Mouse (Mus musculus): Measurements from ENCODE around the gene Cdc42ep4.

The Cdc42ep4 gene

GRCm38 (mm10) chr11:113776851-113777511 is 25.3 kb upstream of the Cdc42ep4 start:
- DNase-seq, result no peak

DNA sequence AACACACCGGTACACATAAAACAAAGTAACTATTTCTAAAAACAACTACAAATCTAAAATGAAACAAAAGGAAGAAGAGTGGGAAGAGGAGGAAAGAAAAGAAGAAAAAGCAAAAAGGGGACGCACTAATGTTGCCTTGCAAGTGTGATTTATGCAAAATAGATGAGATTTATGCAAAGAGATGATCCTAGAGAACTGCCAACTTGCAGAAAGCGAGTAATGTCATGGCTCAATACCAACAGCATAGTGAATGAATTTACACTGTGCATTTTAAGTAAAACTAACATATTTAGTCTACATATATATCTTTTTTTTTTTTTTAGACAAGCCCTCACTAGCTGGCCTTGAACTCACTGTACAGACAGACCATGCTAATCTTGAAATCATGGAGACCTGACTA is 23.1 kb upstream of the Cdc42ep4 start:
- DNase-seq, result no peak

DNA sequence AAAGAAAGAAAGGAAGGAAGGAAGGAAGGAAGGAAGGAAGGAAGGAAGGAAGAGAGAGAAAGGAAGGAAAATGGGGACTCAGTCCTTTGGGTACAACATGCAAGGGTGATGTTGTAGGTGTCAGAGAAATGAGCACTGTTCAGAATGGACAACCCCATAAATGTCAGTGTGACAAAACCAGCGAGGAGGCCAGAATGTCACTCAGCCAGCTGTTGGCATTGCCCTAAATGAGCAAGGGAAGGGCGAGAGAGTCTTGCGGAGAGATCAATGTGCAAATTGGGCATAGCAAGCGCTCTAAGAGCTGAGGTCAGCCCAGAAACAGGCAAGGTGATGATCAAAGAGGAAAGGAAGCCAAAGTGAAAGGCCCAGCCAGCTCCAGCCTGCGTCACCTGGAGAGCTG is 21.5 kb upstream of the Cdc42ep4 start:
- no peak for DNase-seq

DNA sequence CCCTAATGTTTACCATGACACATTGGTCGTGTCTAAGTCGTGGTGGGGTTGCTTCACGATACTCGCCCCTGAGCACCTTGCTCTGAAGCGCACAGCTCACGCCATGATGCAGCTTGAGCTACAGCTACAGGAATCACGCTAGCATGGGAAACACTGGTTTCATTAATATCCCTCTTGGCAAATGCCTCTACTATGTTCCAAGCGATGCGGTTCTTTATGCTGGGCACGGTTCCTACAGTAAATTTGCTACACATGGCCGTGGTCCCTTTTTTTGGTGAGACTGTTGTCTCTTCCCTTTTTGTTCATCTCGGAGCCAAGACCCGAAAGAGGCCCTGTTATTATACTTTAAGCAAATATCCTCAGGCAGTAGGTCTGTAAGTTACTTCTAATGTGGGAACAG is 19.5 kb upstream of the Cdc42ep4 start:
- no peak for DNase-seq

DNA sequence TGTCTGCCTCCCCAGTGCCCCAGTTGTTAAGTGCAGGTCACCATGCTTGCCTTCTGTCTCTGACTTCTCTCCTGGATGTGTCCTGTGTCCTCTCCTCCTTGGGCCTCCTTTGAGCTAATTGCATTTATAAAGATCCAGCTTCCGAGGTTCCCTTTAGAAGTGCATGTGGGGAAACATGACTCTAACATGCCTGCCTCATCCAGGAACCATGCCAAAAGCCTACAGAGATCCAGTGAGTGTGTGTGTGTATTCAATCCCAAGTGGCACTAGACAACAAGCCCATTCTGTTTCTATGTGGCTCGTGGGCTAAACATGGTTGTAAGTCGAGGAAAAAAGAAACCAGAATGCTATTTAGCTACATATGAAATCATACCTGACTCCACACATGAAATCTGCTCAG is 16.7 kb upstream of the Cdc42ep4 start:
- DNase-seq, result no peak

DNA sequence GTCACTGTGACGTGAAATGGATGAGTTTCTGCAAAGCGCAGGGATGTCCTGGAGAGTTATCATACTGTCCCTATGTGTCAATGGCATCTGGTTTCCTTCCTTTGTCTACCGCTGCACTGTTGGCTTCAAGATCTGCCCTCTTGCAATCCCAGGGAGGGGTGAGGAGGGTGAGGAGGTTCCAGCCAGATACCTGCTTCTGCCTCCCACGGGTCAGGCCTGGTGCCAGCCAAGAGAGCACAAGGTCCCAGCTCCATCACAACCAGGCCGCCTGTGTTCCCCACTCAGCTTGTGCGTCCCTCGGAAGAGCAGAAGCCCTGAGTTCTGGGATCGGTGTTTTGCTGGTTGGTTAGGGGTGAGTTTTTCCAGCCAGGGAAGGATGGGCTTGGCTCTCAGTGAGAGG is 15.6 kb upstream of the Cdc42ep4 start:
- no peak for DNase-seq

DNA sequence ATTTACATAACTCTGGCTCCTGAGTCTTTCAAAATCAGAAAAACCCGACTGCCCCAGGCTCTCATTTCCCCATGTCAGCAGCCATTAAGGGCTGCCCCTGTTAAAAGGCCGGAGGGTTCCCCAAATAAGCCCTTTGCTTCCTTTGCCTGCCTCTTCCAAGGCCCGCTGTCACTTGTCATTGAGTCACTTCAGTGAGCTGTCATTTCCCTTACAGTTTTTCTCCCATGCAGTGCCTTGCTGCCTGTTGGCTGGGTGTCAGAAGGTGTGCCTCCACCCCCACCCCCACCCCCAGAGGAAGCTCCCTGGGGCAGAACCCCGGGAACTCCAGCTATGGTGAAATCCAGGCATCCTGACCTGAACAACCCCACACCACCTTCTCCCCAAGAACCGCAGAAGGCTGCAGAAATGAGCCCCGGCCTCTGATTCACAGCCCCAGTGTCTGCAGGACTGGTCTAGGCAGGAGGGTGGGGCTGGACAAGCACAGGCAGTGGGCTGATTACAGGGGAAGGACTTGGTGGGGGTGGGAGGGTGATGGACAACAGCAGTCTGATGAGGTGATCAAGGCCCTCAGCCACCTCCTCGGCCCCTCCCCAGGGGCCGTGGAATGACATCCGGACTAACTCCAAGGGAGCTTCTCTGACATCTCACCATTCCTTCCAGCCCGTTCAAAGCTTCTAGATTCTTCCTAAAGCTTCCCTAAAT is 14.8 kb upstream of the Cdc42ep4 start:
- peak in 1 of 2 experiments; percentile 38 for DNase-seq

DNA sequence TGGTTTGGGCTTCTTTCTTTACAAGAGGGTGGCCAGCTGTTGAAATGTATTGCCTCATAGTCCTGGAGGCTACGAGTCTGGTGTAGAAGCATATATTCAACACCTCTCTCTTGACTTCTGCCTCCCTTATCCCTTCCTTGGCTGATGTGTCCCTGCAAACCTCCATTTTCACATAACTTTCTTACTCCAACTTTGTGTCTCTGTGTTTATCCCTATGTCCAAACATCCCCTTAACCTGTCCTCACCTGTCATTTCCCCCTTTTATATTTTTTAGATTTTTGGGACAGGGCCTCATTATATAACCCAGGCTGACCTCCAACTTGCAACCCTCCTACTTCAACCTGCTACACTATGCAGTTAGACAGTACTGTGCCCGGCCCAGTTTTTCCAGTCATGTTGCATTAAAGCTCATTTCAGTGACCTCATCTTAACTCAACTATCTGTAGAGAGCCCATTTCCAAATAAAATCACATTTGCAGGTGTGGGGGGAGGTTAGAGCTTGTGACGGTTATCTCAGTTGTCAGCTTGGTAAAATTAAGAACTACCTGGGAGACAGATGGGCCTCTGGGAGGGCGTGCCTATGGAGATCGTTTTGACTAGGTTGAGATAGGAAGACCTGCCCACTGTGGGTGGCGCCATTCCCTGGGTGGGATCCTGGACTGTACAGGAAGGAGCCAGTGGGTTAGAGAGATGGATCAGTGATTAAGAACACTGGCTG is 12.6 kb upstream of the Cdc42ep4 start:
- no peak for DNase-seq

- DNase-seq, result no peak
Measured at GRCm38 (mm10) chr11:113763449-113763848, 11.8 kb upstream of the Cdc42ep4 start.

GRCm38 (mm10) chr11:113762136-113762797 is 10.6 kb upstream of the Cdc42ep4 start:
- no peak for DNase-seq

GRCm38 (mm10) chr11:113761646-113762045 is 10.0 kb upstream of the Cdc42ep4 start:
- no peak for DNase-seq

DNA sequence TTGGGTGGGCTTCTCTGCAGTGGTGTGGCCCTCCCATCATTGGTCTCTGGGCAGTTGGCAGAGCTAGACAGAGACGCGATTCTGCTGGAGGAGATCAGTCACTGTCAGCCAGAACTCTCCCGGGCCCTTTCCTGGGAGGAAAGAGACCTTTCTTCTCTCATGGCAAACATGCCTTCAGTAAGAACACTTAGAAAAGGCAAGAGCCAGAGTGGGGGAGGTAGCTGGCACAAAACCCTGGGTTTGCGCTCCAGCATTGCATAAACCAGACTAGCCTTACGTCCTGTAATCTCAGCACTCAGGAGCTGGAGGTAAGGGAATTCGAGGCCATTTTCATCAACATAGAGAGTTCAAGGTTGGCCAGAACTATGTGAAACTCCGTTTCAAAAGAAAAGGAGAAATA is 8.8 kb upstream of the Cdc42ep4 start:
- peak; percentile 79 to 80 for DNase-seq

GRCm38 (mm10) chr11:113758851-113759250 is 7.2 kb upstream of the Cdc42ep4 start:
- no peak for DNase-seq

- DNase-seq, result peak; percentile 65 to 81
Measured at GRCm38 (mm10) chr11:113756578-113756977, 4.9 kb upstream of the Cdc42ep4 start.

DNA sequence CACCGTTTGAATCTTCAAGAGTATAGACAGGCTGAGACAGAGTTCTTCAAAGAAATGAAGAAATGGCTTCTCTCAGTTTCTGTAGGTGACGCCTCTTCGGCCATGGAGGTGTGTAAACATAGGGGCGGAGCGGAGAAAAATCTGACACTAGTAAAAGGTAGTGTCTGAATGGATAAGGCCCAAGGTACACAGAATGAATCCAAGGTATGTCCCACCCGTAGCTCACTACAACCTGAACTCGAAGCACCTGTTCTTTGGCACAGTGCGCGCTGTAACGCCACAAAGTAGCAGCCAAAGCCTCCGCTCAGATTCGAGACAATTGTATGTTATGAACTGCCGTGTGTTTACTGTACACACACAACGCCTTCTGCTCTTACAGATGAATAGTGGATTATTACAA is 4.2 kb upstream of the Cdc42ep4 start:
- DNase-seq, result peak in 1 of 2 experiments; percentile 52

GRCm38 (mm10) chr11:113754845-113755244 is 3.2 kb upstream of the Cdc42ep4 start:
- DNase-seq, result no peak

GRCm38 (mm10) chr11:113752685-113753430 is 1.2 kb upstream of the Cdc42ep4 start:
- no peak for DNase-seq

DNA sequence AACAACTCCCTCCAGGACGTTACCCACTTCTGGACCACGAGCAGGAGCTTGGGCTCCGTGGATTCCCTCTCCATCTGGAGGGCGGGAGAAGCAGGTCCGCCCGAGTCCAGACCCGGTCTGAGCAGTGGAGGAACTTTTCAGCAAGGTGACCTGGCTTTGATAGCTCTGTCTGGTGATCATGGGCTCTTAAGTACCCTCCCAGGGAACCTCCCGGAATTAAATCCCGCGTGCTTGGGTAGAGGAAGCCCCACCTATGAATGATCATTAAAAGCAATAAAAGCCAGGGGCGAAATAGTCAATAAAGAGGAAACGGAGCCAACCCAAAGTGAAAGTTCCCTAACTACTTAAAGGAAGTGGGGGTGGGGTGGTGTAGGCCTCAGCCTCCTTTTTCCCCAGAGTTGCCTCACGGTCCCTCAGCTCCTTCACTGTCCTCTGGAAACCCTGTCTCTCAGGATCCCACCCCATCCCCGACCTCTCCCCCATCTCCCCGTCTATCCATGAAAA is 529 bp upstream of the Cdc42ep4 start:
- DNase-seq, result no peak

- DNase-seq, result peak; percentile 81 to 86
Measured at GRCm38 (mm10) chr11:113750571-113751483, 854 bp downstream of the Cdc42ep4 start.

GRCm38 (mm10) chr11:113749749-113750351 is 1.8 kb downstream of the Cdc42ep4 start:
- no peak for DNase-seq

All from lung, adult 18-20 months (tissue).